Mouse (Mus musculus): Measurements from ENCODE around the gene Entpd2.

DNA sequence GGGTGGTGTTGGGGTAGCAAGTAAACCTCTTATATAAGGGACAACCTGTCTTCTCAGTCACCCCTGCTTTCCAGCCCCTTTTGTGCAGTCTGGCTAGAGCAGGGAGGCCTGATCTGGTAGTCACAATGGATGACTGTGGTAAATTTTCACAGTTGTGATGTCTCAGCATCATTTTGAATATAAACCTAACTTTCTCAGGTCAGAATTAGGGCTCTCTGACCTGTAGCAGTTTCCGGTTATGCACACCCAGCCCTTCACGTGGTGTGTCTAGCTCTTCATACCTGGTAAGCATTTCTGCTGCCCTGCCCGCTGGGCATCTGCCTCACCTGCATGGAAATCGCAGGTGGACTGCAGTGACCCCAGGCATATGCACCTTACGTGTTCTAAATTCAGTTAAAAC lies 31.6 kb downstream of the Entpd2 start:
- TF ChIP-seq CTCF (IDR thresholded peaks at IDR 0.05; ENCODE audit: extremely low read depth, insufficient read depth, insufficient read length, insufficient replicate concordance) (no peak), POLR2A (IDR thresholded peaks at IDR 0.05; ENCODE audit: low read depth, low read length) (no peak)

Measured in spleen, adult 2 months (tissue).